Mouse (Mus musculus) midbrain, embryonic 16.5 days (tissue): Measurements from ENCODE around the gene Tex101. TPM values are rescaled to one million over a fixed set of nuclear protein-coding genes. Genes with fewer than 3 reads are reported as not detected.
"Not testable (repeated sequence)": the region's sequence is repeated elsewhere in the genome, so short reads cannot be mapped to it uniquely, and the experiment has no call there.

Source experiments
- ATAC-seq: fragments of 200-750 bp; cut with Nextera tagmentation; 2 replicates; pipeline ENCODE4 v1.8.0; 2017; ENCODE audit warnings: moderate TSS enrichment
- H3K27ac ChIP-seq: fragments of 300-500 bp; sonication (generic); 2 replicates; pipeline ENCODE4 v1.5.1; 2014; ENCODE audit warnings: mild to moderate bottlenecking, low read length, mixed read lengths
- H3K27me3 ChIP-seq: fragments of 300-500 bp; sonication (generic); 2 replicates; pipeline ENCODE4 v1.6.1; 2014; ENCODE audit warnings: low read depth, low read length, mixed read lengths; ENCODE audit not compliant: control insufficient read depth, insufficient read depth
- H3K36me3 ChIP-seq: fragments of 300-500 bp; sonication (generic); 2 replicates; pipeline ENCODE4 v1.6.1; 2014; ENCODE audit warnings: mild to moderate bottlenecking, low read length, moderate library complexity, mixed read lengths; ENCODE audit not compliant: control insufficient read depth, insufficient read depth
- H3K4me1 ChIP-seq: fragments of 300-500 bp; sonication (generic); 2 replicates; pipeline ENCODE4 v1.6.1; 2014; ENCODE audit warnings: mild to moderate bottlenecking, low read length, mixed read lengths; ENCODE audit not compliant: control insufficient read depth, insufficient read depth
- H3K4me2 ChIP-seq: fragments of 300-500 bp; sonication (generic); 2 replicates; pipeline ENCODE4 v1.6.1; 2014; ENCODE audit warnings: mild to moderate bottlenecking, low read length, mixed read lengths
- H3K4me3 ChIP-seq: fragments of 300-500 bp; sonication (generic); 2 replicates; pipeline ENCODE4 v1.5.1; 2014; ENCODE audit warnings: low read depth, mild to moderate bottlenecking, low read length, moderate library complexity, mixed read lengths
- H3K9ac ChIP-seq: fragments of 300-500 bp; sonication (generic); 2 replicates; pipeline ENCODE4 v1.6.1; 2014; ENCODE audit warnings: low read depth, low read length, mixed read lengths
- H3K9me3 ChIP-seq: fragments of 300-500 bp; sonication (generic); replicated peaks from 2 replicates; pipeline ENCODE4 v1.6.1; 2014; ENCODE audit warnings: mild to moderate bottlenecking, low read length, mixed read lengths; ENCODE audit not compliant: control insufficient read depth, poor library complexity, severe bottlenecking
- WGBS: fragments of 180-500 bp; shearing (Covaris S2); extraction: QIAGEN DNeasy Blood & Tissue Kit; methylation state at CpG from one replicate; pipeline ENCODE4 v1.1.7; 2014; 5-methylcytosine and 5-hydroxymethylcytosine counted together
- polyA plus RNA-seq: library from polyadenylated mRNA; unstranded; fragments of >200 nt; fragmentation: Nextera tagmentation; extraction: Ambion mirVana; gene quantifications from 2 replicates; pipeline ENCODE4 v1.2.1, GENCODE M21; 2015

The Tex101 gene
- polyA plus RNA-seq, 1 experiment from 2014 or later = not detected

DNA sequence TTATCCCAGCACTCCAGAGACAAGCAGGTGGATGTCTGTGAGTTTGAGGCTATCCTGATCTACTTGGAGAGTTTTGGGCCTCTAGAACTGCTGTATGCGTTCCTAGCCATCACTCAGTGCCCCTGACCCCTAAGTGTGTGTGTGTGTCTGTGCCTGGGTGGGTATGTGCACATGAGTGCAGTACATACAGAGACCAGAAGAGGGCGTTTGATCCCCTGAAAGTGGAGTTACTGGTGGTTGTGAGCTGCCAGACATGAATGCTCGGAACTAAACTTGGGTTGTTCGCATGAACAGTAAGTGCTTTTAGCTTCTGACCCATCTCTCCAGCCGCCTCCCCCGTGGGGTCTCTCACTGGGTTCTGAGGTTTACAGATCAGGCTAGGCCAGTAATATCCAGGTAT is 53.5 kb downstream of the Tex101 start:
- Histone ChIP-seq H3K27ac (no peak overlapping the region), H3K4me3 (no peak overlapping the region), H3K9ac (no peak overlapping the region), H3K27me3 (no peaks in the 10 kb centered on the region), H3K9me3 (no peaks in the 10 kb centered on the region), H3K4me1 (no peaks in the 10 kb centered on the region), H3K36me3 (no peaks in the 10 kb centered on the region), H3K4me2 (no peak overlapping the region)
- 83% methylated on average over 6 of the region's 6 CpGs for WGBS
- no peak for ATAC-seq

DNA sequence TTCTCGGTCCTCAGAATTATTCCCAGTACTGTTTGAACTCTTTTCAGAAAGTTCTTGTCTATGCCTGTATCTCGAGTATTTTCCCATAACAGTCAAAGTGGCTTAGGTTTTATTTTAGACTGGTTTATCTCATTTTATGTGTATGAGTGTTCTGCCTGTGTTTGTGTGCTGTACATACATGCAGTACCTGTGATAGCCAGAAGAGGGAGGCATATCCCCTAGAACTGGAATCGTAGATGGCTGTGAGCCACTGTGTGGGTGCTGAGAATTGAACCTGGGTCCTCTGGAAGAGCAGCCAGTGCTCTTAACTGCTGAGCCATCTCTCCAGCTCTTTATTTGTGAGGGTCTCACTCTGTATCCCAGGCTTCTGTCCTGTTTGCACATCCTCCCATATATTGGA is 55.3 kb downstream of the Tex101 start:
- no peak overlapping the region for H3K4me3 ChIP-seq
- H3K4me2 ChIP-seq = no peak overlapping the region
- H3K9ac ChIP-seq = no peak overlapping the region
- no peaks in the 10 kb centered on the region for H3K9me3 ChIP-seq
- no peak for ATAC-seq
- no peaks in the 10 kb centered on the region for H3K4me1 ChIP-seq
- 85% methylated on average over 3 of the region's 3 CpGs for WGBS
- no peaks in the 10 kb centered on the region for H3K36me3 ChIP-seq
- H3K27ac ChIP-seq = no peak overlapping the region
- no peaks in the 10 kb centered on the region for H3K27me3 ChIP-seq

DNA sequence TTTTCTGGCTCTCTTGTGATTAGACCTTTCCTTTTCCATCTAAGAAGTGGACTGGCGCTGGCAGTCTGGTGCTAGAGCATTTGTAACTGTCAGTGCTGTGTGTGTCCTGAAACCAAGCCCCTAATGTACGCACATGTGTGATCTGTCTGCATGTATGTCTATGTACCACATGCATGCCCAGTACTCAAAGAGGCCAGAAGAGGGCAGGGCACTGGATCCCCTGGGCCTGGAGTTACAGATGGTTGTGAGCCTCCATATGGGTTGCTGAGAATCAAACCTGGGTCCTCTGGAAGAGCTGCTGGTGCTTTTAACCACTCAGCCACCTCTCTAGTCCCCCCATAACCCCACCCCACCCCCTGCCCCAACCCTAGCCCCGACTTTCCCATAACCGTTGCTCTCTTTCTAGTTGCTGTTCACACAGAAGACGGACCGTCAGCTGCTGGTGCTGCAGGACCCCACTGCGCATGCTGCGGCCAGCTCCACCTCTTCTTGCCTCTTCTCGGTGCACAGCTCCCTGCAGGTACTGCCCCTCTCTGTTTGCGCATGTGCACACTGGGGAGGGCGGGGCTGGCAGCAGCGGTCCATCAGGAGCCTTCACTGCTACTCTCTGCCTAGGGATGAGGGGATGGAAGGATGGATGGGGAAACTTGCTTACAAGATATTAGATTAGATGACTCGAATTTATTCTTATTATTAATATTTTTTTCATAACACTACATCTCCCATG is 56.6 kb downstream of the Tex101 start:
- WGBS = 53% methylated on average over 13 of the region's 13 CpGs

DNA sequence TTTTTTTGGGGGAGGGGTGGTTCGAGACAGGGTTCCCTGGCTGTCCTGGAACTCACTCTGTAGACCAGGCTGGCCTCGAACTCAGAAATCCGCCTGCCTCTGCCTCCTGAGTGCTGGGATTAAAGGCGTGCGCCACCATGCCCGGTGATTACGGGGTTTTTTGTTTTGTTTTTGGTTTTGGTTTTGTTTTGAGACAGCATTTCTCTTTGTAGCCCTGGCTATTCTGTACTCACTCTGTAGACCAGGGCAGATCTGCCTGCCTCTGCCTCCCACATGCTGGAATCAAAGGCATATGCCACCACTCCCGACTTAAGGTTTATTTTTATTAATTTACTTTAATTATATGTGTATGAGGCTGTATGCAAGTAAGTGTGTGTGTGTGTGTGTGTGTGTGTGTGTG is 58.1 kb downstream of the Tex101 start:
- H3K27me3 ChIP-seq, H3K36me3 ChIP-seq, H3K27ac ChIP-seq, H3K4me3 ChIP-seq, H3K9me3 ChIP-seq, H3K9ac ChIP-seq, ATAC-seq, H3K4me2 ChIP-seq, H3K4me1 ChIP-seq: not testable (repeated sequence)
- WGBS = 96% methylated on average over 8 of the region's 8 CpGs

More for the DNA sequence above, 56.6 kb downstream of the Tex101 start:
- Histone ChIP-seq H3K9ac (no peak overlapping the region), H3K27ac (no peak overlapping the region), H3K9me3 (no peaks in the 10 kb centered on the region), H3K4me3 (no peak overlapping the region), H3K36me3 (no peaks in the 10 kb centered on the region), H3K4me1 (no peaks in the 10 kb centered on the region), H3K27me3 (no peaks in the 10 kb centered on the region), H3K4me2 (no peak overlapping the region)
- ATAC-seq = no peak

Other genes with a start within 250 kb of the Tex101 start
- not detected in 2 replicates for gene Irgc1, start 224.4 kb downstream of the Tex101 start, polyA plus RNA-seq
- gene Plaur, start 214.2 kb downstream of the Tex101 start, polyA plus RNA-seq = 1.6 and 1.8 TPM in 2 replicates
- gene Cadm4, start 194.7 kb downstream of the Tex101 start, polyA plus RNA-seq = 63.2 and 75.3 TPM in 2 replicates
- gene Zfp428, start 169.7 kb downstream of the Tex101 start, polyA plus RNA-seq = 298 and 327 TPM in 2 replicates
- 1.6 and 1.7 TPM in 2 replicates for gene AC161166.1, start 164.2 kb downstream of the Tex101 start, polyA plus RNA-seq
- 26.3 and 26.9 TPM in 2 replicates for gene Irgq, start 146.0 kb downstream of the Tex101 start, polyA plus RNA-seq
- gene Pinlyp, start 130.6 kb downstream of the Tex101 start, polyA plus RNA-seq = not detected in 2 replicates
- gene Xrcc1, start 130.4 kb downstream of the Tex101 start, polyA plus RNA-seq = 66.1 and 66.9 TPM in 2 replicates
- 26.5 and 30.7 TPM in 2 replicates for gene Ethe1, start 89.1 kb downstream of the Tex101 start, polyA plus RNA-seq
- gene Zfp575, start 89.0 kb downstream of the Tex101 start, polyA plus RNA-seq = 18.2 and 20.9 TPM in 2 replicates
- not detected in 2 replicates for gene Phldb3, start 65.9 kb downstream of the Tex101 start, polyA plus RNA-seq
- 0.36 and 0.45 TPM in 2 replicates for gene Lypd3, start 40.1 kb downstream of the Tex101 start, polyA plus RNA-seq
- gene BC049730, start 32.6 kb upstream of the Tex101 start, polyA plus RNA-seq = not detected in 2 replicates
- gene Gm4763, start 50.2 kb upstream of the Tex101 start, polyA plus RNA-seq = not detected in 2 replicates
- gene Cd177, start 83.6 kb upstream of the Tex101 start, polyA plus RNA-seq = 0.46 and 0.62 TPM in 2 replicates
- gene Ceacam10, start 100.5 kb upstream of the Tex101 start, polyA plus RNA-seq = 0.24 and 0.25 TPM in 2 replicates
- 27.8 and 28.6 TPM in 2 replicates for gene Gm9844, start 185.5 kb upstream of the Tex101 start, polyA plus RNA-seq
- 0.26 TPM in 1 of 2 replicates, not detected in the other for gene Lypd4, start 193.3 kb upstream of the Tex101 start, polyA plus RNA-seq
- gene Dmrtc2, start 193.4 kb upstream of the Tex101 start, polyA plus RNA-seq = 0.25 TPM in 1 of 2 replicates, not detected in the other
- gene Rps19, start 207.7 kb upstream of the Tex101 start, polyA plus RNA-seq = 968 and 1,058 TPM in 2 replicates
- 0.29 and 0.47 TPM in 2 replicates for gene Cd79a, start 220.7 kb upstream of the Tex101 start, polyA plus RNA-seq
- 52.2 and 53.0 TPM in 2 replicates for gene Arhgef1, start 226.2 kb upstream of the Tex101 start, polyA plus RNA-seq